Mouse (Mus musculus): Measurements from ENCODE around the gene Fam13a. TPM values are rescaled to one million over a fixed set of nuclear protein-coding genes. Genes with fewer than 3 reads are reported as not detected.

The Fam13a gene
- polyA plus RNA-seq, 1 experiment from 2014 or later = 2.4 TPM

DNA sequence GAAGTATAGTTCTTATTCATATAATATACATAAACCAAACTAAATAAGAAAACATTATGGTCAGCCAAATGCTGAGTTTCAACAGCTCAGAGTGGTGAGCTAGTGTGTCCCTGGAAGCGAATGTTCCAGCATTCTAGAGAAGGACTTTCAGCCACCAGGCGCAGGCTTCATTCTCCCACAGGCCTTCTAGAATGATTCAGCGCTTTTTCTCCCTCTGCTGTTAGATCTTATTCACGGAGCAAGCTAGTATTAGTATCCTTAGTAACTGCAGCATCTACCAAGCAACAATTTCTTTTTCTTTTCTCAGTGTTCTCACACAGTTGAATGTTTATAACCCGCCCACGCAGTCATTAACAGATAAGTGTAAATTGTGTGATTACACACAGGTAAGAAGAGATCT lies 142.1 kb downstream of the Fam13a start:
- H3K9ac ChIP-seq = no peak overlapping the region
- no peaks in the 10 kb centered on the region; the same call in 1 of the 2 replicates for H3K36me3 ChIP-seq (replicated peaks)
- no peak for ATAC-seq (ENCODE audit: insufficient read depth)
- no peaks in the 10 kb centered on the region for H3K9me3 ChIP-seq (replicated peaks)
- H3K27ac ChIP-seq (replicated peaks) = no peak overlapping the region
- no peak overlapping the region for H3K4me2 ChIP-seq
- H3K27me3 ChIP-seq = no peaks in the 10 kb centered on the region
- WGBS (ENCODE audit: insufficient replicate concordance) = 41% methylated on average over 6 of the region's 6 CpGs
- H3K4me3 ChIP-seq (replicated peaks) = no peak overlapping the region
- no peaks in the 10 kb centered on the region for H3K4me1 ChIP-seq (replicated peaks)

Other genes starting within 250 kb of the Fam13a start
- 2.4 and 2.9 TPM in 2 replicates for gene Herc3, start 193.1 kb downstream of the Fam13a start, polyA plus RNA-seq (2015; fragmentation: Nextera tagmentation; extraction: Ambion mirVana)
- 0.06 and 0.10 TPM in 2 replicates for gene Nap1l5, start 117.5 kb downstream of the Fam13a start, polyA plus RNA-seq (2015; fragmentation: Nextera tagmentation; extraction: Ambion mirVana)
- 3.0 and 3.4 TPM in 2 replicates for gene Tigd2, start 184.3 kb upstream of the Fam13a start, polyA plus RNA-seq (2015; fragmentation: Nextera tagmentation; extraction: Ambion mirVana)

Measured in liver, embryonic 15.5 days (tissue).